Mouse (Mus musculus): ENCODE measurements around the gene Rara. TPM values are rescaled to one million over a fixed set of nuclear protein-coding genes. Genes with fewer than 3 reads are reported as not detected.

The Rara gene
- polyA plus RNA-seq, 1 experiment from 2014 or later, result 22.4 TPM

DNA sequence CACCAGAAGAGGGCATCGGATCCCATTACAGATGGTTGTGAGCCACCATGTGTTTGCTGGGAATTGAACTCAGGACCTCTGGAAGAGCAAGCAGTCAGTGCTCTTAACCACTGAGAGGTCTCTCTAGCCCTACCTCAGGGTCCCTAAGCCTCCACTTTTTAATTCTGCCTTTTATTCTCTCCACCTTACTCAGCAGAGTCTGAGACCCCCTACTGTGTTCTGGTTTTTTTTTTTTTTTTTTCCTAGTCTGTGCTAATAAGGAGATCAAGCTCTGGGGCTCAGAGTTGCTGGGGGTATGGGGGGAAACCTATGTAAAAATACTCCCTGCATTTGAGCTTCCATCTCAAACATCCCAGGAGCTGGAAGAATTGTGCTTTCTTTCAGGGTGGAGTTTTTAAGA is 24.5 kb downstream of the Rara start:
- 0 out of 2 replicates have a peak, but pooled peaks have one; percentile 6 for TF ChIP-seq CTCF (IDR thresholded peaks at IDR 0.05; ENCODE audit: low read depth)
- 76% methylated on average over 1 of the region's 1 CpGs for WGBS

DNA sequence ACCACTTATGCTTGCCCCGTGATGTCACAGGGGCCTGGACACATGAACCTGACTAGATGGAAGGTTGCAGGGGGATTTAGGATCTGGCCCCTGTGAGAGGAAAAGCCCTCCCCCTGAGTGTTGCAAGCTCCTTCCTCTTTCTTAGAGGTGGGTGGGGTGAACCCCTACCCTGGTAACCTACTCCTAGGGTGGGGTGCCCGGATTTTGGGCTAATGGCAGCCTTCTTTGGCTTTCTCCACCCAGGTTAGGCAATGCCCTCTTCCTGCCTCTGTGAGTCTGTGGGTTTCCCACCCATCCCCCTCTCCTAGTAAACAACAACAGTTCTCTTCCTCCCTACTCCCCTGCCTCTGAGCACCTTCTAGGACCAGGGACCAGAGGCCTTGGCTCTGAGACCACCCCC is 25.1 kb downstream of the Rara start:
- Histone ChIP-seq H3K4me3 (ENCODE audit: low read depth, low read length) (no peak overlapping the region), H3K4me1 (replicated peaks; ENCODE audit: control insufficient read depth, insufficient read depth, low read length) (peaks cover 19% of the 10 kb centered on the region), H3K27me3 (replicated peaks; ENCODE audit: control insufficient read depth, insufficient read depth, low read length) (no peaks in the 10 kb centered on the region), H3K27ac (ENCODE audit: low read depth, low read length) (no peak overlapping the region), H3K36me3 (ENCODE audit: control insufficient read depth, insufficient read depth) (peaks cover 7% of the 10 kb centered on the region; the same call in 1 of the 2 replicates), H3K9ac (ENCODE audit: low read depth, low read length) (no peak overlapping the region), H3K4me2 (replicated peaks; ENCODE audit: low read depth) (no peak overlapping the region), H3K9me3 (ENCODE audit: control insufficient read depth) (no peaks in the 10 kb centered on the region)
- 59% methylated on average over 2 of the region's 2 CpGs for WGBS
- ATAC-seq, result no peak
- no peak for TF ChIP-seq CTCF (IDR thresholded peaks at IDR 0.05; ENCODE audit: low read depth)

More for the DNA sequence above, 24.5 kb downstream of the Rara start:
- Histone ChIP-seq H3K27me3 (replicated peaks; ENCODE audit: control insufficient read depth, insufficient read depth, low read length) (no peaks in the 10 kb centered on the region), H3K4me2 (replicated peaks; ENCODE audit: low read depth) (no peak overlapping the region), H3K9me3 (ENCODE audit: control insufficient read depth) (no peaks in the 10 kb centered on the region), H3K9ac (ENCODE audit: low read depth, low read length) (no peak overlapping the region), H3K27ac (ENCODE audit: low read depth, low read length) (no peak overlapping the region), H3K4me3 (ENCODE audit: low read depth, low read length) (no peak overlapping the region), H3K36me3 (ENCODE audit: control insufficient read depth, insufficient read depth) (peaks cover 7% of the 10 kb centered on the region; the same call in 1 of the 2 replicates), H3K4me1 (replicated peaks; ENCODE audit: control insufficient read depth, insufficient read depth, low read length) (peaks cover 22% of the 10 kb centered on the region)
- no peak for ATAC-seq

DNA sequence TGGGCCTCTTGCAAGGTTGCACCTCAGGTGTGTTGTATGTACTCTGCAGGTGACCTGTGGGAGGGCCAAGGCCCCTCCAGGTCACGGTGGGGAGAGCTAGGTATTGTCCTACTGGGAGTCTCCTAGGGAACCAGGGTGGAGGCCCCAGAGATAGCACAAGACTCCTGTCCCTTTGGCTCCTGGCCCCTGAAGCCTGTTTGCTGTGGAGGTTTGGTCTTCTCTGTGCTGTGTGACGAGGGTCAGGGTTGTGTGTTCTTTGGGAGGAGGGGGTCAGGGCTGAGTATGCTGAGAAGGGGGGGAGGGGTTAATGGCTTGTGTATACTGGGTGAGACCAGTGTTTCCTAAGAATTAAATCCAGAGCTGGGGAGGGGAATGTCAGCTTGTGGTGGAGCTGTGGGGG is 25.7 kb downstream of the Rara start:
- peak; percentile 37 for ATAC-seq
- H3K27ac ChIP-seq (ENCODE audit: low read depth, low read length), result peak overlapping the region; percentile 37; the same call in 1 of the 2 replicates
- no peaks in the 10 kb centered on the region for H3K27me3 ChIP-seq (replicated peaks; ENCODE audit: control insufficient read depth, insufficient read depth, low read length)
- H3K9me3 ChIP-seq (ENCODE audit: control insufficient read depth), result no peaks in the 10 kb centered on the region
- H3K4me1 ChIP-seq (replicated peaks; ENCODE audit: control insufficient read depth, insufficient read depth, low read length), result peaks cover 15% of the 10 kb centered on the region
- TF ChIP-seq CTCF (IDR thresholded peaks at IDR 0.05; ENCODE audit: low read depth), result no peak
- H3K9ac ChIP-seq (ENCODE audit: low read depth, low read length), result no peak overlapping the region
- H3K4me2 ChIP-seq (replicated peaks; ENCODE audit: low read depth), result peak overlapping the region; percentile 21; the same call in 1 of the 2 replicates
- H3K4me3 ChIP-seq (ENCODE audit: low read depth, low read length), result no peak overlapping the region
- peaks cover 7% of the 10 kb centered on the region; the same call in 1 of the 2 replicates for H3K36me3 ChIP-seq (ENCODE audit: control insufficient read depth, insufficient read depth)
- WGBS, result 15% methylated on average over 2 of the region's 2 CpGs

DNA sequence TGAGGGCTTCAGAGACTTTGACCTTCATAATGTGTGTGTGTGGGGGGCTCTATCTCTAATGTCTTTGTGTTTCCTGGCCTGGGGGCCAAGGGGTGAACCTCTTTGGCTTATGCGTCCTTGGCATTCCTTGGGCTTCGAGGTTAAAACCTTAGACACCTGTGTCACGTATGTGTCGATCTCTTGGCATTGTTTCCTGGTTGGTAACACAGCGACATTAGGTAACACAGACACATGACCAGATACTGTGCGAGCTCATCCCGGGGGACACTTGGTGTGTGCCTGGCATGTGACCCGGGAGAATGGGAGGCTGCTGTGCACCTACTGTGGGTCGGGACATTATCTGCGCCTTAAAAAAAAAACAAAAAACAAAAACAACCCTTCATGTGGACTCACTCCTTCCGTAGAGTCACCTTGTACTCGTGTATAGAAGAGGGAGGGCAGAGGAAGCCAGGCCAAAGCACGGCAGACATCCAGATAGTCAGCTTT is 26.3 kb downstream of the Rara start:
- Histone ChIP-seq H3K9ac (ENCODE audit: low read depth, low read length) (peak overlapping the region; percentile 34; the same call in 1 of the 2 replicates), H3K27ac (ENCODE audit: low read depth, low read length) (peak overlapping the region; percentile 37; the same call in 1 of the 2 replicates), H3K4me1 (replicated peaks; ENCODE audit: control insufficient read depth, insufficient read depth, low read length) (peaks cover 13% of the 10 kb centered on the region), H3K4me3 (ENCODE audit: low read depth, low read length) (no peak overlapping the region), H3K9me3 (ENCODE audit: control insufficient read depth) (no peaks in the 10 kb centered on the region), H3K27me3 (replicated peaks; ENCODE audit: control insufficient read depth, insufficient read depth, low read length) (no peaks in the 10 kb centered on the region), H3K4me2 (replicated peaks; ENCODE audit: low read depth) (peak overlapping the region; percentile 48), H3K36me3 (ENCODE audit: control insufficient read depth, insufficient read depth) (peaks cover 7% of the 10 kb centered on the region; the same call in 1 of the 2 replicates)
- 19% methylated on average over 13 of the region's 13 CpGs for WGBS
- no peak for TF ChIP-seq CTCF (IDR thresholded peaks at IDR 0.05; ENCODE audit: low read depth)
- ATAC-seq, result no peak

DNA sequence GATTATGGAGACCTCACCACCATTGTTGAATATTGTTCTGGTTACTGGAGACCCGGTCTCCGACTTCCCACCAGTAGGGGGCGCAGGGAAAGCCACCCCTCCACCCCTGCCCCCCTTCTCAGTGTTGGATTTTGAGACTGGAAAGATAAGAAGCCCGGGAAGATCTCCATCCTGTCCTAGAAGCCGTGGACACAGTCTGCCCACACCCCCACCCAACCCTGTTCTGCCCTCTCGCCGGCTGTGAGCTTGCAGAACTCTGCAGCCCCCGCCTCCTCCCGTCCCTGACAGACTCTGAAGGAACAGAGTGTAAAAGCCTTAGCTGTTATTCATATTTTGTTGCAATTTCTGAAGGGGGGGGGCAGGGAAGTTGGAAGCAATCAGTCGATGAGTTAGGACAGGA is 26.8 kb downstream of the Rara start:
- peaks cover 7% of the 10 kb centered on the region; the same call in 1 of the 2 replicates for H3K36me3 ChIP-seq (ENCODE audit: control insufficient read depth, insufficient read depth)
- no peaks in the 10 kb centered on the region for H3K27me3 ChIP-seq (replicated peaks; ENCODE audit: control insufficient read depth, insufficient read depth, low read length)
- H3K4me2 ChIP-seq (replicated peaks; ENCODE audit: low read depth), result peak overlapping the region; percentile 48
- 12% methylated on average over 10 of the region's 10 CpGs for WGBS
- H3K4me3 ChIP-seq (ENCODE audit: low read depth, low read length), result no peak overlapping the region
- peak overlapping the region; percentile 37; the same call in 1 of the 2 replicates for H3K27ac ChIP-seq (ENCODE audit: low read depth, low read length)
- peak overlapping the region; percentile 34; the same call in 1 of the 2 replicates for H3K9ac ChIP-seq (ENCODE audit: low read depth, low read length)
- ATAC-seq, result peak; percentile 10; the same call in 1 of the 2 replicates
- peak; percentile 76 for TF ChIP-seq CTCF (IDR thresholded peaks at IDR 0.05; ENCODE audit: low read depth)
- no peaks in the 10 kb centered on the region for H3K9me3 ChIP-seq (ENCODE audit: control insufficient read depth)
- peaks cover 13% of the 10 kb centered on the region for H3K4me1 ChIP-seq (replicated peaks; ENCODE audit: control insufficient read depth, insufficient read depth, low read length)

DNA sequence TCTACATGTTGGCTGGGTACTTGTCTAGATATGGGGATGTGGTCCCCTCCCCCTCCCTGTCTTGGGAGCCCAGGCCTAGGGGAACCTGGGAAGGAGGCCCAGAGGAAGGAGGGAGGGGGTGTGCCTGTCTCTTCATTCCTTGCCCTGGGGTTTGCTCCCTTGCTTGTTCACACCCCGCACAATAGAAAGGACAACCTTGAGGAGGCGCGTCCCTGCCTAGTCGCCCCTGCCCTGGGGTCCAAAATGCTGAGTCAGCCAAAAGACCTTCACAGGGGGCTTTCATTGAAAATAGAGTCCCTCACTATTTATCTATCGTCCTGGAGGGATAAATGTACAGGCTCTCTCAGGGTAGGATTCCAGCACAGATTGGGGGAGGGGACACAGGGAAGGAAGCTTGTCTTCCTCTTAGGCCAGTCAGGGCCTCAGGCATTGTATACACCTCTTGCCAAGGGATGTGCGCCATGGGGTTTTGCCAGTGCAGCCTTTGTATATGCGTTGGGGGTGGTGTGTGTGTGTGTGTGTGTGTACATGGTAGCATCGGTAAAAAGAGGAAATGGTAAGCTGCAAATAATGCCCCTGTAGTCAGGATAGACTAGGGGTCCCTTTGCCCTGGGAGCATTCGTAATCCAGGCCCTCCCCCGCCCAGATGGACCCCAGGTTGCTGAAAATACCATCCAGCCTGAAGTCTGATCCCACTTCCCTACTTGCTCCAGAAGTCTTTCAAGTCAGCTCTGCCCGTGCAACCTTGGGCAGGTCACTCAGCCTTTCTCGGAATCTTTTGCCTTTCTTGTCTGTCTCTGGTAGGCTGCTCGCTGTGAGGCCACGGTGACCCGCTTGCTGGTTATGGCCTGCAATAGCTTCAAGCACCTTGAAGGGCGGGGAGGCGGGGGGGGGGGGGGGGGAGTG is 27.4 kb downstream of the Rara start:
- Histone ChIP-seq H3K4me3 (ENCODE audit: low read depth, low read length) (no peak overlapping the region), H3K36me3 (ENCODE audit: control insufficient read depth, insufficient read depth) (peaks cover 5% of the 10 kb centered on the region; the same call in 1 of the 2 replicates), H3K27ac (ENCODE audit: low read depth, low read length) (peak overlapping the region; percentile 50), H3K4me1 (replicated peaks; ENCODE audit: control insufficient read depth, insufficient read depth, low read length) (peaks cover 13% of the 10 kb centered on the region), H3K9me3 (ENCODE audit: control insufficient read depth) (no peaks in the 10 kb centered on the region), H3K9ac (ENCODE audit: low read depth, low read length) (0 out of 2 replicates have a peak overlapping the region, but pooled peaks have one; percentile 22), H3K4me2 (replicated peaks; ENCODE audit: low read depth) (peak overlapping the region; percentile 48), H3K27me3 (replicated peaks; ENCODE audit: control insufficient read depth, insufficient read depth, low read length) (no peaks in the 10 kb centered on the region)
- no peak for TF ChIP-seq CTCF (IDR thresholded peaks at IDR 0.05; ENCODE audit: low read depth)
- ATAC-seq, result no peak
- WGBS, result 30% methylated on average over 15 of the region's 17 CpGs
